Mouse (Mus musculus) intestine, embryonic 15.5 days (tissue): ENCODE results near the gene Rhbdf1. TPM values are rescaled to one million over a fixed set of nuclear protein-coding genes. Genes with fewer than 3 reads are reported as not detected.

Experiments
- ATAC-seq: fragments of 200-750 bp; cut with Nextera tagmentation; 2 replicates; pipeline ENCODE4 v1.8.0; 2017; ENCODE audit warnings: moderate TSS enrichment, moderate library complexity
- H3K27ac ChIP-seq: fragments of 300-500 bp; sonication (generic); 2 replicates; pipeline ENCODE4 v1.5.1; 2015; ENCODE audit warnings: mild to moderate bottlenecking, inconsistent platforms
- H3K27me3 ChIP-seq: fragments of 300-500 bp; sonication (generic); replicated peaks from 2 replicates; pipeline ENCODE4 v1.6.1; 2015; ENCODE audit warnings: inconsistent platforms
- H3K36me3 ChIP-seq: fragments of 300-500 bp; sonication (generic); 2 replicates; pipeline ENCODE4 v1.6.1; 2015; ENCODE audit warnings: inconsistent platforms
- H3K4me1 ChIP-seq: fragments of 300-500 bp; sonication (generic); replicated peaks from 2 replicates; pipeline ENCODE4 v1.6.1; 2015; ENCODE audit warnings: inconsistent platforms
- H3K4me2 ChIP-seq: fragments of 300-500 bp; sonication (generic); replicated peaks from 2 replicates; pipeline ENCODE4 v1.6.1; 2015; ENCODE audit warnings: mild to moderate bottlenecking, inconsistent platforms
- H3K4me3 ChIP-seq: fragments of 300-500 bp; sonication (generic); replicated peaks from 2 replicates; pipeline ENCODE4 v1.5.1; 2015; ENCODE audit warnings: inconsistent platforms
- H3K9ac ChIP-seq: fragments of 300-500 bp; sonication (generic); 2 replicates; pipeline ENCODE4 v1.6.1; 2015; ENCODE audit warnings: inconsistent platforms
- H3K9me3 ChIP-seq: fragments of 300-500 bp; sonication (generic); 2 replicates; pipeline ENCODE4 v1.6.1; 2016; ENCODE audit warnings: inconsistent platforms
- WGBS: fragments of 180-500 bp; shearing (Covaris S2); methylation state at CpG from one replicate; pipeline ENCODE4 v1.1.7; 2015; 5-methylcytosine and 5-hydroxymethylcytosine counted together
- polyA plus RNA-seq: library from polyadenylated mRNA; unstranded; fragments of >200 nt; fragmentation: Nextera tagmentation; extraction: Ambion mirVana; gene quantifications from 2 replicates; pipeline ENCODE4 v1.2.1, GENCODE M21; 2015

Rhbdf1 gene
- polyA plus RNA-seq, 1 experiment from 2014 or later, result 53.5 TPM

DNA sequence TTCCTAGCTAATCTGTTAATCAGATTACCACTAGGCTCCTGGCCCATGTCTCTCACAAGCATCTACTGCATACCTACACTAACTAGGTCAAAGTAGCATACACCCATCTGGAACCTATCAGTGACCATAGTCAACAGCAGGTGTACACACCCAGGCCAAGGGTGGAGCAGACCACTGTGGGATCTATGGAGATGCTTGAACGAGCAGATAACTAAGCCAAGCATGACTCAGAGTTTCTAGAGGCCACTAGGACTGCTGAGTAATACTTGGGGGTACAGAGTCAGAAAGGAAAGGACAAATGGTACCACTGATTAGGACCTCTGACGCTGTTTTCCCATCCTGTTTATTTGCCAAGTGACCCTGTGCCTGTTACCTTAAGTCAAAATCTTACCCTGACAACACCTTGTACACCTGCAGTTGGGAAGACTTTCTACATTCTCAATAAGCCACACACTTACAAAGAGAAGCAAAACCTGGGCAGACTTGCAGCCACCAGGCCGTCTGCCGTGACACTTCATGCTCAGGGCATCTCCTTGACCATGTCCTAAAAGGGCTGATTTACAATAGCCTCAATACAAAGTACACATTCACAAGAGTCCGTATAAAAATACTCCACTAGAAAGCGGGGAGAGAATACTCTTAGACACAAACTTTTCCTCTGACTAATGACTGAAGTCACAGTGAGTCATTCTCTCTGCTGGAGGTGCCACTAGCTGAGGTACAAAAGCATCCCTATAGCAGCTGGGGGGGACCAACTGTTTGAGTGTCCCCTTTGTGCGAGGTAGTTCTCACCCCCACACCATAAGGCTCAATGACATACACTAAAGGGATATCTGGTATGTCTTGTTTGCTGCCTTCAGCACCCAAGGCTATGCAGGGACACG lies 29.0 kb upstream of the Rhbdf1 start:
- Histone ChIP-seq H3K27ac (no peak overlapping the region), H3K36me3 (peaks cover 27% of the 10 kb centered on the region), H3K4me1 (no peaks in the 10 kb centered on the region), H3K4me3 (no peak overlapping the region), H3K9me3 (no peaks in the 10 kb centered on the region), H3K4me2 (no peak overlapping the region), H3K27me3 (no peaks in the 10 kb centered on the region), H3K9ac (no peak overlapping the region)
- ATAC-seq, result peak; percentile 91
- WGBS, result 85% methylated on average over 8 of the region's 8 CpGs

DNA sequence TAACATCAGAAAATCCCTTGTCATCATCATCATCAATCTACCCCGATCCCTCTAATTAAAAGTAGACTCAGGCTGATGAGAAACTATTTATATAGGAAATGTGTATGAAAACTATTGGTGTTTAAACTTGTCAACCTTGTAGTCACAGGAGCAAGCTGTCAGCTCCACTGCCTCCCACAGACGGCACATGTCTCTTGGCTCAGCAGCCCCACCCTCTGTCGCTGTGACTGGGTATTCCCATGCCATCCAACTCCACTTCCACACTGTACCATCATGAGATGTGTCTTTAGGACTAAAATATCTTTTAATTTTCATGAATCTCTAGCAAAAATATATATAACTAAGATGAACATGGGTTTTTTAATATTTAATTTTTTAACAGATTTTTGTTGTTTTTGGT lies 26.2 kb upstream of the Rhbdf1 start:
- H3K27ac ChIP-seq, result no peak overlapping the region
- no peaks in the 10 kb centered on the region for H3K4me1 ChIP-seq
- WGBS, result 84% methylated on average over 3 of the region's 3 CpGs
- ATAC-seq, result no peak
- H3K4me2 ChIP-seq, result no peak overlapping the region
- H3K9me3 ChIP-seq, result no peaks in the 10 kb centered on the region
- H3K27me3 ChIP-seq, result no peaks in the 10 kb centered on the region
- H3K9ac ChIP-seq, result no peak overlapping the region
- H3K36me3 ChIP-seq, result peaks cover 21% of the 10 kb centered on the region
- H3K4me3 ChIP-seq, result no peak overlapping the region

- Histone ChIP-seq H3K4me3 (no peak overlapping the region), H3K4me2 (no peak overlapping the region), H3K36me3 (peaks cover 17% of the 10 kb centered on the region), H3K4me1 (no peaks in the 10 kb centered on the region), H3K9me3 (no peaks in the 10 kb centered on the region), H3K27ac (no peak overlapping the region), H3K27me3 (no peaks in the 10 kb centered on the region), H3K9ac (no peak overlapping the region)
- ATAC-seq, result no peak
These were observed 25.0 kb upstream of the Rhbdf1 start for GRCm38 (mm10) chr11:32247068-32247467.

DNA sequence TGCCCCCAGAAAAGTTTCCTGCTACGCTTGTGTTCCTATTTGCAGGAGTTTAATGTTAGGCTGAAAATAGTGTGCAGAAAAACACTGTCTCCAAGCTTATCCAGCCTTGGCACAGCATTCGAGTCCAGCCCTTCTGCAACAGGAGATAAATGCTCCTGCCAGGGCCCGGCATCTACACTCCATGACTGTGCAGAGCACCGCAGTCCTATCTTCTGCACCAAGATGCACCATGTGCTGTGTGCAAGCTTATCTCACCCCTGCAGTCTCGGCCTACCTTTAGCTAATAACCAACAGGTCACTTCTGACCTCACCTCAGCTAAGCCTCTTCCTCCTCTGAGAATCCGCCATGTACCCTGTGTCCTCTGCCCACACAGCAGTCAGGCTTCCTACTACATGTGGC lies 23.5 kb upstream of the Rhbdf1 start:
- H3K9me3 ChIP-seq, result no peaks in the 10 kb centered on the region
- ATAC-seq, result peak; percentile 69
- H3K4me3 ChIP-seq, result no peak overlapping the region
- no peak overlapping the region for H3K4me2 ChIP-seq
- H3K9ac ChIP-seq, result no peak overlapping the region
- no peak overlapping the region for H3K27ac ChIP-seq
- peaks cover 12% of the 10 kb centered on the region for H3K36me3 ChIP-seq
- no peaks in the 10 kb centered on the region for H3K27me3 ChIP-seq
- no peaks in the 10 kb centered on the region for H3K4me1 ChIP-seq
- WGBS, result 91% methylated on average over 6 of the region's 6 CpGs

GRCm38 (mm10) chr11:32244617-32245016 lies 22.5 kb upstream of the Rhbdf1 start:
- H3K4me1 ChIP-seq, result no peaks in the 10 kb centered on the region
- peaks cover 8% of the 10 kb centered on the region; the same call in 1 of the 2 replicates for H3K36me3 ChIP-seq
- H3K4me2 ChIP-seq, result no peak overlapping the region
- H3K9me3 ChIP-seq, result no peaks in the 10 kb centered on the region
- H3K9ac ChIP-seq, result no peak overlapping the region
- 88% methylated on average over 1 of the region's 1 CpGs for WGBS
- no peak overlapping the region for H3K27ac ChIP-seq
- H3K4me3 ChIP-seq, result no peak overlapping the region
- H3K27me3 ChIP-seq, result no peaks in the 10 kb centered on the region
- ATAC-seq, result no peak

- Histone ChIP-seq H3K36me3 (peaks cover 11% of the 10 kb centered on the region; the same call in 1 of the 2 replicates), H3K9me3 (no peaks in the 10 kb centered on the region), H3K4me1 (no peaks in the 10 kb centered on the region), H3K27me3 (no peaks in the 10 kb centered on the region), H3K27ac (no peak overlapping the region), H3K9ac (no peak overlapping the region), H3K4me2 (no peak overlapping the region), H3K4me3 (no peak overlapping the region)
- ATAC-seq, result no peak
- WGBS, result 74% methylated on average over 3 of the region's 3 CpGs
These were observed 22.0 kb upstream of the Rhbdf1 start for GRCm38 (mm10) chr11:32244064-32244463.

DNA sequence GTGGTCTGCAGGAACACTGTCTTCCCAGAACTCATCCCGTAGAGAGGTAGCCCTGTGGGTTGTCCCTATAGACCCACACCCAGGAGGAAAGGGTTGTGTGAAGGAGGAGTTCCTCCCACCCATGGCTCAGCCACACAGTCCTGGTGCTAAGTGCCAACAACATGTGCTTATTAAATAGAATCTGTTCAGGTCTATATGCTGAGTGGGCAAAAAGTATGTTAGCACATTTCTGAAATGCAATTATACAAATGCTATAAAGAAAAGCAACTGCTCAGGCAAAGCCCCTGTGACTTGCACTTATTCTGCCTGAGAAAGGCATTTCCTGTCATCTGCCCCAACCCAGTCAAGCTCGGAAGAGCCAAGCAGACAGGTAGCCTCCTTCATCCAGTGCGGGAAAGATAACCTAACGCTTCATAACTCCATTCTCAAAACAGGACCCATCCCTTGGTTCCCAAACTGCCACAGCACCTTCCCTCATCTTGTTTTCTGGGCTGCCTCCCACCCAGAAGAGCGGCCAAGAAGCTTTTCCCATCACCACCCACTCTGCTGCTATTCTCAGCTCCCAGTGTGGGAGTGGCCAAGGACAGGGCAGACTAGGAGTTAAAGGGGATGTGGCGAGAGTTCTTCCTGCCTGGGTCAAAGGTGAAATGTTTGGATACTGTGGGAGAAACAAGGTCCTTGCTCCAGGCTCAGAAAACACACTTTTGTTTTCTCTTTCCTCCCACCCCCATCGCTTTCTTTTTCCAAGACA lies 21.3 kb upstream of the Rhbdf1 start:
- WGBS, result 71% methylated on average over 7 of the region's 7 CpGs
- Histone ChIP-seq H3K27ac (no peak overlapping the region), H3K9ac (no peak overlapping the region), H3K4me3 (no peak overlapping the region), H3K36me3 (peaks cover 11% of the 10 kb centered on the region; the same call in 1 of the 2 replicates), H3K4me2 (no peak overlapping the region), H3K9me3 (no peaks in the 10 kb centered on the region), H3K27me3 (no peaks in the 10 kb centered on the region), H3K4me1 (no peaks in the 10 kb centered on the region)
- no peak for ATAC-seq

- no peaks in the 10 kb centered on the region for H3K9me3 ChIP-seq
- H3K27me3 ChIP-seq, result no peaks in the 10 kb centered on the region
- 0 out of 2 replicates have a peak, but pooled peaks cover 2% of the 10 kb centered on the region for H3K4me1 ChIP-seq
- H3K4me2 ChIP-seq, result no peak overlapping the region
- 0 out of 2 replicates have a peak overlapping the region, but pooled peaks have one; percentile 54 for H3K27ac ChIP-seq
- no peak overlapping the region for H3K9ac ChIP-seq
- WGBS, result 91% methylated on average over 3 of the region's 3 CpGs
- H3K4me3 ChIP-seq, result no peak overlapping the region
- no peak for ATAC-seq
- H3K36me3 ChIP-seq, result peaks cover 6% of the 10 kb centered on the region; the same call in 1 of the 2 replicates
These were observed 20.1 kb upstream of the Rhbdf1 start for GRCm38 (mm10) chr11:32242209-32242608.

GRCm38 (mm10) chr11:32241391-32241790 lies 19.3 kb upstream of the Rhbdf1 start:
- no peak overlapping the region for H3K9ac ChIP-seq
- H3K4me1 ChIP-seq, result peaks cover 2% of the 10 kb centered on the region; the same call in 1 of the 2 replicates
- H3K27me3 ChIP-seq, result no peaks in the 10 kb centered on the region
- peak; percentile 84 for ATAC-seq
- peak overlapping the region; percentile 54 for H3K27ac ChIP-seq
- H3K9me3 ChIP-seq, result no peaks in the 10 kb centered on the region
- H3K4me2 ChIP-seq, result no peak overlapping the region
- peaks cover 5% of the 10 kb centered on the region; the same call in 1 of the 2 replicates for H3K36me3 ChIP-seq
- H3K4me3 ChIP-seq, result no peak overlapping the region

GRCm38 (mm10) chr11:32238093-32238860 lies 16.2 kb upstream of the Rhbdf1 start:
- WGBS, result 70% methylated on average over 5 of the region's 5 CpGs
- H3K36me3 ChIP-seq, result peaks cover 13% of the 10 kb centered on the region
- ATAC-seq, result peak; percentile 52

DNA sequence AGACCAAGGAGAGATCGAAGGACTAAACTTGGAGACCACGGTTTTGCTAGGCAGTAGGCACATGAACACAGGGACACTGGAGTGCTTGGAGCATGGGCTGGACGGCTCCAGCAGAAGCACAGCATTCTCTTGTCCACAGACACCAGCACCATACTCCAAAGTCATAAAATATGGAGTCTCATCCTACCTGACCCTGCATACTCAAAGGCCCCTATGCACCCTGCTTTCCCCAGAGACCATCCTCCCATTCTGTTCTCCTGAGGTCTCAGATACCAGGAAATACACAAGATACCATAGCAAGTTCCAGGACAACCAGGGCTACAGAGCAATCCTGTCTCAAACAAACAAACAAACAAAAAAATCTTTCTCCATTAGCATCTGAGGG lies 15.3 kb upstream of the Rhbdf1 start:
- Histone ChIP-seq H3K36me3 (peaks cover 13% of the 10 kb centered on the region), H3K4me3 (no peak overlapping the region), H3K4me2 (no peak overlapping the region), H3K4me1 (peaks cover 22% of the 10 kb centered on the region), H3K9ac (no peak overlapping the region), H3K9me3 (no peaks in the 10 kb centered on the region), H3K27ac (no peak overlapping the region), H3K27me3 (no peaks in the 10 kb centered on the region)
- 94% methylated on average over 3 of the region's 3 CpGs for WGBS
- no peak for ATAC-seq

More at GRCm38 (mm10) chr11:32238093-32238860, 16.2 kb upstream of the Rhbdf1 start:
- Histone ChIP-seq H3K4me3 (no peak overlapping the region), H3K4me1 (peaks cover 22% of the 10 kb centered on the region), H3K27me3 (no peaks in the 10 kb centered on the region), H3K27ac (no peak overlapping the region), H3K4me2 (no peak overlapping the region), H3K9me3 (no peaks in the 10 kb centered on the region), H3K9ac (no peak overlapping the region)
